Mouse (Mus musculus) retina, adult 2 months (tissue): ENCODE data around the gene Efnb2.

Experiments
- DNase-seq: peaks from one replicate; pipeline ENCODE4 v3.0.0-alpha.2; 2012; ENCODE audit warnings: low read depth, low spot score

Efnb2 gene

DNA sequence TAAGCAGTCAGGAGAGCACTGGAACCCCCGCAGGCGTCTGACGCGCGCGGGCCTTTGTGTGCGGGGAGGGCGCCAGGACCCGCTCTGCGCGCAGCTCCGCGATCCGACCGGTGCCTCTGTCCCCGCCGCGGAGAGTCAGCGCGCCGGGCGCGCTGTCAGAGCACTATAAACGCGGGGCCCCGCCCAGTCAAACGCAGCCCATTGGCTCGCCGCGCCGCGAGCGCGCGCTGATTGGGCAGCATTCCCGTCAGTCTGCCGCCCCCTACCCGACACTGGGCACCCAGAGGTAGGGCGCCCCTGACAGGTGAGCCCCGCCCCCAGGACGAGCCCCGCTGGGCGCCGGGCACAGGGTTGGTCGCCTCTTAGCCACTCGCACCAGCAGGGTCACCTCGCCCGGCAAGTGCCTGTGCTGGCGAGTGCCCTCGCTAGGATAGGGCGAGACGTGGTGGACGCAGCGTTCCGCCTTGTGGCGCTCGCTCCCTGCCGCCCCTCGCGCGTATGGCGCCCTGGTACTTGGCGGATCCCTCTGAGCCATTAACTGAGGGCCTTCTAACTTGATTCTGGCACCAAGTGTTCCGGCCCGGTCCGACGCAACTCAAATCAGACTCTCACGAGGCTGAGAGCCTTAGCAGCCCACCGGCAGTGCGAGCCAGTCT lies at the start of gene Efnb2:
Gene Efnb2 (minus strand): TSS at position 140 of the 656 bp plus-strand sequence.
- DNase-seq: peak; percentile 32

DNA sequence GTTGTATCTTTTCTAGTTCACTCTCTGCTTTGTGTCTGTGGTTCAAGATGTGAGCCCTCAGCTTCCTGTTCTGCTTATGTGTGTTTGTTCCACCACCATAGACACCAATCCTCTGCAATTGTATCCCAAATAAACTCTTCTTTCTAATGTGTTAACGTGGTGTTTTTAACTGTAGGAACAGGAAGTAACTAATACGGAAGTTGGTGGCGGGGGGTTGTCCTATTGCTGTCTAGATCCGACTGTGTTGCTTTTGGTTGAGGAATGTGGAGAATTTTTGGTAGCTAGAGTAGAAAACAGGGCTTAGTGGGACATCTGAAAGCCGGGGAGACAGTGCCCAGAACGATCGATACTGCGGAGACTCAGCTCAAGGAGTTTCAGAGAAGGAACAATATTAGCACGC lies 43.8 kb upstream of the Efnb2 start:
- no peak for DNase-seq

DNA sequence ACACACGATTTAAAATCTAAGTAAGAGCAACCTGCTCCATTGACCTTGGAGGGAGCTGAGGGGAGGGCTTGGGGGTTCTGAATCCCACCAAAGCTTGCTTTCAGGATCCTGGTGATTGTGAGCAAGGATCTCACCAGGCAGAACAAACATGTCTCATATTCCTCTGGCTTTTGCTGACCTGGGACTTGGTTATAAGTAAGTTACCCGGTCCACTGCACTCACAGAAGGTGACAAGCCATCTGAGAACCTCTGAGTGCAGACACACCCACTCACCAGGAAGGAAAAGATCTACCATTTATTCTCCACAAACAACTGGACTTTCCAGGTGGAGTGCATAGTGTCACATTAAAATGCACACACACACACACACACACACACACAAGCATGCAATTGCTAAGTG lies 42.6 kb upstream of the Efnb2 start:
- DNase-seq: no peak

DNA sequence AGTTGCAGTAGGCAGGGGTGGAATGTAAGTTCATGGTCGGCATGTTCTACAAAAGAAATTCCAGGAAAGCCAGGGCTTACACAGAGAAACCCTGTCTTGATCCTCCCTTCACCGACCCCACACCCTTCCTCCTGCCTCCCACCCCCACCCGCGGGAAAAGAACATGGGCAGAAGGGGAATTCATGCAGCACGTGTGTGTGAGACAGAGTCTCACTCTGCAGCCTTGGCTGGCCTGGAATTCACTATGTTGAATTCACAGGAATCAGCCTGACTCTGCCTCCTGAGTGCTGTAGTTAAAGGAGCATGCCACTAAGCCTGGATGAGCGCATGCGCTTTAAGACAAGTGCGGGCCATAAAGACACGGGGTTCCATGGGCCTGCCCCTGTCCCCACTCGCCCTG lies 39.8 kb upstream of the Efnb2 start:
- no peak for DNase-seq

DNA sequence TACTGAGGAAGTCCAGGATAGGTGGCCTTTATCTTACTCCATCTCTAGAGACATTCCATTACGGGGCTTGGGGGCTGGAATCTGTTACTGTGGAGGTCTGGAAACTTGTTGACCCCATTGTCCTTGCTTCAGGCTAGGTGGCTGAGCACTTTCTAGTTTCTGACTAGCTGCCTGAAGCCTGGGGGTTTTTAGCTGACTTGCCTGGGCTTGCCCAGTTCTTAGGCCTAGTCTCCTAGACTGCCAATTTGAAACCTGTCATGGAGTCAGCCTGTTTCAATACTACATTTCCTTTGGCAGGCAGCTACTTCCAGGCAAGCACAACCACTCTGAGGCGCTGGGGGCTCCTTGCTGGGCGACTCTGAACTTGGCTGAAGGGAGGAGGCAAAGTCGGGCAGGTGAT lies 39.2 kb upstream of the Efnb2 start:
- DNase-seq: no peak

DNA sequence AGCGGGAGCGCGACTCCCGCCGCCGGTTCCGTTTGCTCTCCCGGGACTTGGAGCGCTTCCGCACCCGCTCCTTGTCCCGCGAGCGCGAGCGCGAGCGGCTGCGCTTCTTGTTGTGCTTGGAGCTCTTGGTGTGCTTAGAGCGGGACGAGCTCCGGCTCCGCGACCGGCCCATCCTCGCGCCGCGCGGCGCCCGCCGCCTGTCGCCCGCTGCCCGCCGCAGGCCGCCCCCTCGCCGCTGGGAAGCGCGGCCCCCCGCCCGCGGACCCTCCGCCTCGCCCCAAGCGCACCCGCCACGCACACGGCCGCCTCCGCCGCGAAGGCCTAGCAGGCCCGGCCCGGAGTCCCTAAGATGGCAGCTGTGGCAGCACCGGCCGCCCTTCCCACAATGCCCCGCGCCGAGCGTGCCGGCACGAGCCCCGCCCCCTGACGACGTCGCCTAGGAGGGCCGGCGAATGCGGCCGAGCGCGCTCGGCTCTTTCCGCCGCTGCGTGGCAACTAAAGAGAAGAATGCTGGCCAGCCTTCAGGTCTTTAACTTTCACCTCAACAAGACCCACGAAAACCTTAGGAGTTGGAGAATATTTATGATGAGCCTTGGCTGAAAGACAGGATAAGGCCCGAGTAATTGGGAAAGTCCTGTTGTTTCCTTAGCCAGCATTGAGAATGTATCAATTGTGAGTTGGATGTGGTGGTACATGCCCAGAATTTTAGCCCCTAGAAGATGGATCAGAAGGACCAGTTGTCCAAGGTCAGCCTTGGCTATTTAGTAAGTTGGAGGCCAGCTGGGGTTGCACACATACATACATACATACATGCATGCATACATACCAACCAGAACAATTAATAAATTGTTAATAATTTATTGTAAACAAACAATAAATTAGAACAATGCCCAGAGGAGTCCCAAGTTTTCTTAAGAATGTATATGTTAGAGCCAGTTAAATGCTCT lies 29.4 kb upstream of the Efnb2 start, which contains the start of gene Arglu1:
Gene Arglu1 (minus strand): TSS at position 376 of the 947 bp plus-strand sequence.
- DNase-seq: peak; percentile 85

DNA sequence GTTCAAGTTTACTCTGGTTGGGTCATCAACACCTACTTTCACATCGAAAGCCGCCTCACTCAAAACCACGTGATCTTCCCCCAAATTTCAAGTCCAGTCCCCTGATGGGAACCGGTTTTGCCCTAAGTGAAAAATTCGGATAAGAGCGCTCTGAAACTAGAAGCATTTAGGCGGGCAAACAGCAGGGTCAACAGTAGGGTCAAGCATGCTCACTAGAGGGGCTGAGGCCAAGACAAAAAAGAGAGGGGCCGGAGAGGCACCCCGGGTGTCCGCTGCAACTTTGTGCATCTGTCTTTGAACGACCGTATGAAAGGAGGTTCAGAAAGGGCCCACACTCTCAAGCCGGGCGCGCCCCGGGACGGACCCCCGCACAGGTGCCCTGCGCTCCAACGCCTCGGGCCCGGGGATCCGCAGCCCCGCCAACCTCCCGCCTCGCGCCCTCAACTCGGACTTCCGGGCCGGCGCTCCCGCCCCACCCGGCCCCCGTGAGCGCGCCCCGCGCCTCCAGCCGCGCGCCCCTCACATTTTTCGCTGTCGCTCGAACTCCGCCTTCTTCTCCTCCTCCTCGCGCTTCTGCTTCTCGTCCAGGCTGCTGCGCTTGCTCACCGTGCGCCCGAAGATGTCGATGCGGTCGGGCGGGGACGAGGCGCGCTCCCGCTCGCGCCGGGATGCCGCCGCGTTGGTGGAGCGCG lies 28.6 kb upstream of the Efnb2 start:
- no peak for DNase-seq

DNA sequence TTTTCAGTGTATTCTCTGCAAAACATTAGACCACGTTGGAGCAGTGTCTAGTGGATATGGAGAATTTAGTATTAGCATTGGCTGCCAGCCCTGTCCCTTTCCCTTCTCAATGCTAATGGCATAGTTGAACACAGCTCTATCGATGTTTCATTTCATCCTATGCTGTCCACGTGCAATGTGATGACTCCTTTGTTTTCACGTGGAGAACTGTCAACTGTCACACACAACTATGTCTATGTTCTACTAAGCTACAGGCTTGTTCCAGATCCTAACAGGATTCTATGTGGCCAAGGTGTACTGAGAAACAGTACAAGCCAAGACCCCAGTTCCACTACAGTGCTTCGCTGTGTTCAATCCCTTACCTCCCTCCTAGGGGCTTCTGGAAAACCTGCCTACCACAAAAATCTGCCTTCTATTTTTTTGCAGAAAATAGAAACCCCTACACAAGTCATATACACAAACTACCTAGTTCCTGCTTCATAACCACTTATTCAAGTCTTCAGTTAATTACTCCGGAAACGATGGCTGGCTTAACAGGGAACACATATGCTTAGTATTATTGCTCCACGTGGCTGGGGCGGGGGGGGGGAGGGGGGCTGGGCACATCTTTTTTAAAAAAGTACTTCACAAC lies 27.9 kb upstream of the Efnb2 start:
- DNase-seq: no peak

DNA sequence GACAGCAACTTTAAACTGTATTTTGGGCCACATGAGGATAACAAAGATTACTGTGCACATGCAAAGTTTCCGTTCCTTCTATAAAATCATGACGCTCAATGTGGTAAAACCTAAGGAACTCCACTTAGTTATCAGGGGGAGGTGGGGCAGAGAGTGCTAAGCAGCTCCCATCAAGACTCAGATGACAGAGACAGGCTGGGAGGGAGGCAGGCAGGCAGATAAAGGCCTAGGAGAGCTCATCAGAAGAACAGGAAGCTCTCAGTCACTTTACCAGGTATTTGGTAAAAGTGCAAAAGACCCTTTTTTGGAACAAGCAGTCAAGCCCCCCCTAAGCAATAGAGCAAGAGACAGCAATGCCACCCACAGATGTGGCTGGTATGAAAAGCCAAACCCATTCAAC lies 24.5 kb upstream of the Efnb2 start:
- DNase-seq: no peak

DNA sequence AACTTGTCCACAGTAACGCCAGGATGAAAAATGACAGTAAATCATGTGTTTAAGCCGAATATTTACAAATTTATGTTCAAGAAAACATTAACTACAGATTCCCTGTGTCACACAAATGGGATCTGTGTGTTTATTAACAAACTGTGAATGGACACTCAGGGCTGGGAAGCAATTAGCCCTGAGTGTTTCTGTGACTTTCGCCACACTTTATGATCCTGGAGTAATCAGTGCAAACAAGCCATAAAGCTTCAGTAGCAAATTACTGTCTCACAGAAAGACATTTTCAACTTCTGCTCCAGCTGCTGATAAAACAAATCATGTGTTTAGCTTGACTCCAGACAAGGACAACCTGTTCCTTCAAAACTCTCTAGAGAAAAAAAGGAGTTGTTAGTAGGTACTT lies 21.7 kb upstream of the Efnb2 start:
- no peak for DNase-seq

DNA sequence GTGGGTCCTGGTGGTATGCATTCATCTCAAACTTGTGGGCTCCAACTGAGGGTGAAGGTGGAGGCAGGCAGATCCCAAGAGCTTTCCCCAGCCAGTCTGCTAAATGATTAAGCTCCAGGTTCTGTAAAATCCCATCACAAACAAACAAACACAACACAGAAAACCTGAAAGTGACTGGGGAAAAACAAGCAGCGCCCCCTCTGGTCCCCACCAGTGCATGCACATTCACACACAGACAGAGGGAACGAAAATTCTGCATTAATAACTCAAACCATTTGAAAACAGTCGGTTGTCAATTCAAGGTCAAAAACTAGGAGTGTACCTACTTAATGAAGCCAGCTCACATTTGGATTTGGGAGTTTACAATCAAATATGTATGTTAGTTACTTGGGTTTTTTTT lies 17.2 kb upstream of the Efnb2 start:
- DNase-seq: no peak

DNA sequence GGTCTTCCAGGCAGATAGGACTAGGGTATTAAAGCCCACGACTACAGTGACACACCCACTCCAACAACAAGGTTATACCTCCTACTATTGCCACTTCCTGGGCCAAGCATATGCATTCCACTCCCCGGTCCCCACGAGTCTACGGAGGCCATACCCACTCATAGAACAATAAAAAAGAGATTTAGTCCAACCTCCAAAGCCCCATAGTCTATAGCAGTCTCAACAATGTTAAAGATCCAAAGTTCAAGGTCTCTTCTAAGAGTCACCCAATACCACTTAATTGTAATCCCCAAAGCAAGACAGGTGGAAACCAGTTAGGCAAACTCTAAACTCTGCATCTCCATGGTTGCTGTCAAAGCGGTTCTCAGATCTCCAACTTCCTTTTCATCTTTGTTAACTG lies 13.8 kb upstream of the Efnb2 start:
- DNase-seq: no peak

DNA sequence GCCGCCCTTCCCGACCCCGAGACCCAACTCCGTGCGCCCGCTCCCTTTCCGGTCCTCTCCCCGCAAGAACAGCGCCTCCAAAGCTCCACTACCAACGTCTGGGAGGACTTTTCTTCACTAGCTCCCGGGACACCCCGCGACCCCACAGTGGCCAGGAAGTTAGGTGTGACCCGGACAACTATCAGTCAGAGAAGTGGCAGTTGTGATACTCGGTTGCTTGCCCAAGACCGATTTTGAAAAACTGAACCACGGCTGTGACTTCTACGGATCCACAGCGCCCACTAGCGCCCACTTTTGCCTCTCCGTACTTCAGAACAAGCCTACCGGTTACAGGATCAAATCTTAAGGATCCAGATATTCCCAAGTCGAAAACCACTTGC lies 707 bp upstream of the Efnb2 start:
- DNase-seq: peak; percentile 48

DNA sequence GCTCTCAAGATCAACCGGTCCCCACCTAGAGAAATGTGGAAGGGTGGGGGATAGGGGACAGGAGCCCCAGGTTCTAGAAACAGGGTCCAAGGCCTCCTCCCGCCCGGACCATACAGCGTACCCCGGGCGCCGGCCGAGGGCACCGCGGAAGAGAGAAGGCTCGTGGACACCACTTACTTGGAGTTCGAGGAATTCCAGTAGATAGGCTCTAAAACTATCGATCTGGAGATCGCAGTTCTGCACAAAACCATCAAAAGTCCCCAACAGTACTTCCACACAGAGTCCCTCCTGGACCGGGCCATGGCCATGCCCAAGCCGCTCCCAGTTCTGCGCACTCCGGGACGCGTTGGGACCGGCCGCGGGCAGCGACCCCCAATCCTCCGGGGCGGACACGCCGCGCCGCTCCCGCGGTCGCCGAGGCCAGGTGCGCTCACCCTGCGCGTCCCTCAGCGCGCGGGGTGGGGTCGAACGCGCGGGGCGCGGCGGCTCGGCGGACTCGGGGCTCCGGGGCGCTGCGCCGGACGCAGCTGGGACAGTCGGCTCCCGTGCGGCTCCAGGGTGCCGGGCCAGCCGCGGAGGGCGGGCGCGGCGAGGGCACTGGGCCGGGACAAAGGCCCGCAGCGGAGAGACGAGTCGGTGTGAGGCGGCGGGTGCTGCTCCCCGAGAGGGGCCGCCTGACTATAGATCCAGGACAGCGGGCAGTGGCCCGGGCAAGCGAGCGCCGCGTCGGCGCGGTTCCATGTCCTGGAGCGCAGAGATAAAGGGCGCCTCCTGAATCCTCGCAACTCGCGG lies 539 bp downstream of the Efnb2 start:
- DNase-seq: no peak

DNA sequence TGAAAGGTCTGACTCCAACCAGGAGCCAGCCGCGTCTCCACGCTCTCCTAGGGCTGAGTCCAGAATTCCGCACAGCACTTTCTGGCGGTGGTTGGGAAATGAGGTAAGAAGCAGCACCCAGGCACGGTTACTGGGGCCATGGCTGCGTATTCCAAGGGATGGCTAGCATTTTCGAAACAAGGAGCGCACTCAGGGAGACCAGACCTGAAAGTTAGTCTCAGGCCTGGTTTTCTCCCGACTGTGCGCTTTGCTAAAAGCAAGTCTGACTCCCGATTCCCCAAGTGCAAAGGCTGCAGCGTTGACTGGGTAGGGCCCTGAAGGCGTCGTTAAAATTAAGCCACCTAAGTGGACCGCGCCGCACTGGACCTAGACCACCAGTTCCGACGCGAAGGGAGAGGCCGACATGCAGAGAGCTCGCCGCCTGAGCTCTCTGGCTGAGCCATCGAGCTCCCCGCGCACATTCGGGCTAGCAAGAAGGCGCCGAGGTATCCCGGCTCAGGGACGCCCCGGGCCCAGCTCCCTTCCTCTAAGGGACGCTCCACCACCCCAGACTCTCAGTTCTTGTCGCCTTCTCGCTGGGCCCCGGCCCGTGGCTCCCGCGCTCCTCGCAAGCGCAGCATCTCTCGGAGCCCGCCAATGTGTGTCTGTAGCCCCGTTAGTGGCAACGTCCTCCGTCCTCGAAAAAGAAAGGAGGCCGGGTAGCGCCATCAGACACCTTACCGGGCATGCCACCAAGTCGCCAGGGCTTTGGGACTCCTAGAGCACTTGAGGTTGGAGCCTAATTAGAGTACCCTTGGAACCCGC lies 1.3 kb downstream of the Efnb2 start:
- no peak for DNase-seq

DNA sequence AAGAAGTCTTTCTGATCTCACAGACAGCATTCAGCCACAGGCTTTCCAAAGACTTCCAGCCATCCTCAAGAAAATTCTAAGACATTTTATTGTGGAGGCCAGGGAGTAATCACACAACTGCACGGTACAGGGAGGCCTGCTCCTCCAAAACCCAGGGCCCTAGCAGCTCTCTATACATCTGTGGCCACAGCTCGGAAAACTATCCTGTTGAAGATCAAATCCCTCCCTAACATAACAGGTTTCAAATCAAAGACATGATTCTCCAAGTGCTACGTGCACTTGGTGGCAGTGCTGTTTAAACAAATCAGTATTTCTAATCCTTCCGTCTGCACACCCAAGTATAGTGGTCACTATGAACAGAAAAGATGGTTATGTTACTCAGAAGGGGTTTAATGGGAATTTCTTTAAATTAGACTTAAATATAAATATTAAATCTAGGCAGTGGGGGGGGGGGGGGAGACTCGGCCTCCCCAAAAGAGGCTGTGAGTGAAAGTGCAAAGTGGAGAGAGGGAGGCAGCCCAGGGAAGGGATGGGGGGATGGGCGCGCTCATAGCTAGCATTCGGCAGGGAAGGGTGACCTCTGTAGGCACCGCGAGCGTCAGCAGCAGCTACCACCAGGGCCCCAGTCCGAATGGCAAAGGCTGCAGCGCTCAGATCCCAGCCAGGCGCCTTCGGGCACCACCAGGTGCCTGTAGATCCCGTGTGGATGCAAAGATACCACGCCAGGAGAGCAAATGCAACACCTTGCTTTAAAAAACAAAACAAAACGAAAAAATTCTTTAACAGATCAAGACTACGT lies 2.4 kb downstream of the Efnb2 start:
- peak; percentile 42 for DNase-seq

DNA sequence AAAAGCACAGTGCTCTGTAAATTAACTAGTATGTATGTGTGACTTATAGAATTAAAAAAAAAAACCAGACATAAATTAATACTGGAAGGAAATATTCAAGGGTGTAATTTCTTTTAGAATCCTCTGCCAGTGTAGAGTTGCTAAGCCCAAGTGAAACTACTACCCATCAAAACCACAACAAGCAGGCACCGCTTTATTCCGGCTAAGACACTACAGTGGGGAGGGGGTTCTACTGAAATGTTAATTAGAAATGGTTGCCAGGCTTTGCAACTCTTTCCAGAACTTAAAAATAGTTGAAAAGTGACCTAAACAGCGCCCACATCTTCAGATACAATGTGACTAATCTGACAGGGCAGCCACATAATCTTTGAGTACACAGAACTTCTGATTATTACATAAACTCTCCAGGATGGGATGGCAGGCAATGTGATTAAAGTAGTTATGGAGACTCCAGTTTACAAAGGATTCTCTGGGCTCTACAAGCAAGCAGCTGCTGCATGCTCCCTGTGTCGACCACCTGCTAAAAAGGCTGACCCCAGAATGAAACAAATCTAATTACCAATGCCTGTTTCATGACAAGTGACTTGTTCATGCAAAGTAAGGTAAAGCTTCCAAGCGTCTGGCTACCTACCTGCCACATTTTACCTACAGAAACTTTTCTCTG lies 3.2 kb downstream of the Efnb2 start:
- no peak for DNase-seq

DNA sequence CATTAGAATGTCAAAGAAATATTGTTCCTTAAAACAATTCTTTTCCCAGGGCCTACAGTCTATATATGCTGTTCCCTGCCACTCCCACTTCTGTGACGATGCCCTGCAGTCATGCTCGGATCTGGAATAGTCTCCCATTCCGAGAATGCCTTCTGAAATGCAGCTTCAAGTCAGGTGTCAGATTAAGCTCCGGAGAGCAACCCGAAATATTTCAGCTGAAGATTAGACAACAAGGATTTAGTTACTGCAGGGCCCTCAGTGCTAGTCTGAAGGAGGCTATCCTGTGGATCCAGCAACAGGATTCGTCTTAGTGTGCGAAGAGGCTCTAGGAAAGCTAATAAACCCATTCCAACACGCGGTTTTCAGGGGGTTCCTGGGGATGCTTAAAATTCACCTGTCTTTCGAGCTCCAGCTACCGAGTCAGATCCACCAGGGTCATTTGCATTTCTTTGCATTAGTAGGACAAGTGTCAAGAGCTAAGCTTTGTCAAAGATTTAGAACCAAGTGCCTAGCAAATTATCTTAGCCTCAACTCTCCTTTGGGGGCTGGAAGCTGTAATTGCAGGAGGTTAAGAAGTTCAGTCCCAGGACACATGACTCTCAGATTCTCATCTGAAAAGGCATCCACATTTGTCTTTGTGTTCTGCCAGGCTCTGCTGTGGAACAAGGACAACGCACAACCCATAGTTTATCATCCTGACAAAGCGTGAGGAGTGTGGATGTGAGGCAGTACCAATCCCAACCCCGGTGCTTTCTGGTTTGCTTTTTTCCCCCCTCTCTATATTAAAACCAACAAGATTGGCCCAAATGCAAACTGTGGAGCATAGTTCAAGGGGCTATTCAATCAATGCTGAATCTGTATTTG lies 4.2 kb downstream of the Efnb2 start:
- DNase-seq: no peak
